Mouse (Mus musculus) limb, embryonic 11.5 days (tissue): ENCODE results near the gene 4933428G20Rik. TPM values are rescaled to one million over a fixed set of nuclear protein-coding genes. Genes with fewer than 3 reads are reported as not detected.

ENCODE experiments used
- ATAC-seq: fragments of 200-750 bp; cut with Nextera tagmentation; 2 replicates; pipeline ENCODE4 v1.8.0; 2017; ENCODE audit warnings: low read depth; ENCODE audit not compliant: insufficient number of reproducible peaks, low FRiP score, low TSS enrichment
- DNase-seq: peaks from one replicate; pipeline ENCODE4 v3.0.0-alpha.2; 2015; ENCODE audit warnings: low spot score
- H3K27ac ChIP-seq: fragments of 300-500 bp; sonication (generic); replicated peaks from 2 replicates; pipeline ENCODE4 v1.5.1; 2014; ENCODE audit warnings: low read depth, mild to moderate bottlenecking, low read length
- H3K27me3 ChIP-seq: fragments of 300-500 bp; sonication (generic); 2 replicates; pipeline ENCODE4 v1.6.1; 2014; ENCODE audit warnings: mild to moderate bottlenecking, low read length, mixed read lengths; ENCODE audit not compliant: control insufficient read depth, insufficient read depth
- H3K36me3 ChIP-seq: fragments of 300-500 bp; sonication (generic); 2 replicates; pipeline ENCODE4 v1.6.1; 2014; ENCODE audit warnings: mild to moderate bottlenecking, low read length, moderate library complexity, mixed read lengths; ENCODE audit not compliant: control insufficient read depth, insufficient read depth
- H3K4me1 ChIP-seq: fragments of 300-500 bp; sonication (generic); 2 replicates; pipeline ENCODE4 v1.6.1; 2014; ENCODE audit warnings: low read length, mixed read lengths; ENCODE audit not compliant: control insufficient read depth, insufficient read depth
- H3K4me2 ChIP-seq: fragments of 300-500 bp; sonication (generic); 2 replicates; pipeline ENCODE4 v1.6.1; 2014; ENCODE audit warnings: low read depth, mild to moderate bottlenecking, moderate library complexity; ENCODE audit not compliant: severe bottlenecking
- H3K4me3 ChIP-seq: fragments of 300-500 bp; sonication (generic); 2 replicates; pipeline ENCODE4 v1.5.1; 2014; ENCODE audit warnings: low read depth, low read length
- H3K9ac ChIP-seq: fragments of 300-500 bp; sonication (generic); 2 replicates; pipeline ENCODE4 v1.6.1; 2014; ENCODE audit warnings: mild to moderate bottlenecking, low read length
- H3K9me3 ChIP-seq: fragments of 300-500 bp; sonication (generic); 2 replicates; pipeline ENCODE4 v1.6.1; 2016; ENCODE audit warnings: low read length; ENCODE audit not compliant: control insufficient read depth
- WGBS: fragments of 180-500 bp; shearing (Covaris S2); extraction: QIAGEN DNeasy Blood & Tissue Kit; methylation state at CpG from one replicate; pipeline ENCODE4 v1.1.7; 2014; 5-methylcytosine and 5-hydroxymethylcytosine counted together
- polyA plus RNA-seq: library from polyadenylated mRNA; unstranded; fragments of >200 nt; fragmentation: Nextera tagmentation; extraction: Ambion mirVana; gene quantifications from 2 replicates; pipeline ENCODE4 v1.2.1, GENCODE M21; 2014

4933428G20Rik gene
- polyA plus RNA-seq, 1 experiment from 2014 or later: not detected

DNA sequence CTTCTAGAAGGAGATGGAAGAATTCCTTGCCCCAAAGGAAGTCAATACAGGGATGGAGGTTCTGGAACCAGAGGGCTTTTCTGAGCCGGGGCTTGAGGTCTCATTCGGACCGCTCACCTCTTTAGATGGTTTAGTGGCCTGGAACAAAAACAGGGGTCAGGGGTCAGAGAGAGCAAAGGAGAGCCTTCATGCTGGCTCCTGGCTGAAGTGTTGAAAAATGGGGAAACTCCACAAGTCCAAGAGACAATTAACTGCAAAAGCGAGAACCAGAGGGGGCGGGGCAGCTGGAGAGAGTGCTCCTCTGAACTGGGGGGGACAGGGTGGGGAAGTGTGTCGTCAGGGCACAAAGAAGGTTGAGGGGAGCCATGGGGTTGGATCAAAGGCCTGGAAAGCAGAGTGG is 12.4 kb upstream of the 4933428G20Rik start:
- H3K36me3 ChIP-seq: no peaks in the 10 kb centered on the region
- 71% methylated on average over 6 of the region's 6 CpGs for WGBS
- H3K4me1 ChIP-seq: 0 out of 2 replicates have a peak, but pooled peaks cover 6% of the 10 kb centered on the region
- H3K4me2 ChIP-seq: no peak overlapping the region
- H3K27ac ChIP-seq: no peak overlapping the region
- no peak for DNase-seq
- no peak for ATAC-seq
- no peaks in the 10 kb centered on the region for H3K27me3 ChIP-seq
- H3K9me3 ChIP-seq: no peaks in the 10 kb centered on the region
- H3K9ac ChIP-seq: no peak overlapping the region
- no peak overlapping the region for H3K4me3 ChIP-seq

DNA sequence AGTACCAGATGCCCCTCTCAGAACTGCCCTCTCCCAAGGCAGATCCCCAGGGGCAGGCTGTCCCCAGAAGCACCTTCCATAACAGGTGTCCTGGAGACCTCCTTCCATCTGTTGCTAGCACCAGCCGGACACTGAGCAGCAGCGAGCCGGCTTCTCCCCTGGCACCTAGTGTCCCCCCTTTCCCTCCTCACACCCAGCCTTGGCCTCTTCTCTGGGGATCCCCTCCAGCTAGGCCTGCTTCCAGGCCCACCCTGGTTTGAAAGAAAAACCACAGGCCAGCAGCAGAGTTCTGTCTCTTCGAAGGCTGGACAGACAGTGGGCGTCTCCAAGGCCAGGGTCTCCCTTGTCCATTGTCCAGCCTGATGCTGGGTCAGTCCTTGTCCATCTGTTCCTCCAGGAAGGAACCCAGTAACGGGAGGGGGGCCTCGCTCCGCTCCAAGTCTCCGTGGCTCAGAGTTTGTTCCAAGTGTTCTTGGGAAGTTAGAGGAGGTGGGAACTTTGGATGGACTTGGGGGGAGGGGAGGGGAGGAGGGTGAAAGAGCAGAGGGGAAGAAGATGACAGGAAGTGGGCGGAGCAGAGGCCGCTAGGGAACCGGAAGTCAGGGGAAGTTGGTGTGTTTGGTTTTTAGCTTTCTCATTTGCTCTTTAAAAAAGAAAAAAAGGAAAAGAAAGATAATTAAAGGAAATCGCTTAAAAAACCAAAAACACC is 11.7 kb upstream of the 4933428G20Rik start:
- Histone ChIP-seq H3K27ac (no peak overlapping the region), H3K36me3 (no peaks in the 10 kb centered on the region), H3K4me3 (no peak overlapping the region), H3K9me3 (no peaks in the 10 kb centered on the region), H3K9ac (no peak overlapping the region), H3K4me1 (0 out of 2 replicates have a peak, but pooled peaks cover 6% of the 10 kb centered on the region), H3K27me3 (no peaks in the 10 kb centered on the region), H3K4me2 (no peak overlapping the region)
- ATAC-seq (no peak), DNase-seq (no peak)
- 60% methylated on average over 13 of the region's 13 CpGs for WGBS

DNA sequence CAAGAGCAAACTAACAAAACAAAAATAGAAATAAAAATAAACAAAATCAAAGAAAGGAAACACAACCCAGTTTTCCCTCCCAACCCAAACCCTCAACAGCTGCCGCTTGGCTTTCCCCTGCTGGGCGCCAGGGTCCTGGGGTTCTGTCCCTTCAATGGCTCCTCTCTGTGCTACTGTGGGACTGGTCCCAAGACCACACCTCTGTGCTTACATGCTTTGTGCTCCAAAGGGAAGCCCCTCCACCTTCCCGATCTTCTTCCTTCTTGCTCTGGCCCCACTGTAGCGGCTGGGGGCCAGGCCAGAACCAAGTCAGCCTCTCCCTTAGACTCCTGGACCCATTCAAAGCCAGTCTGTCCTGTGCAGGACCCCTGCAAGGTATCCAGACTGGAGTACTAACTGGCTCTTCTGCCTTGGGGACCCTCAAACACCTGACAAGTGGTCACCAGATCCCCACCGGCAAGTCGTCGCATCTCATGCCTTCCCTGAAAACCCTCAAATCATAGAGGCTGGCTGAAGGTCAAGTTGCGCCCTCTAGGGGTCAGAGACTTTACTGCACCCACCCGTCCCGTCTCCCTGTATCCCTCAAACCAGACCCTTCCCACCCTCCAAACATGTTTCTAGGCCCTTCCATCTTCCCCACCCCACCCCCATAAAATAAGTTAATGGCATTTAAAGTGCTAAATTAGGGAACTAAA is 11.0 kb upstream of the 4933428G20Rik start:
- Histone ChIP-seq H3K4me3 (no peak overlapping the region), H3K36me3 (no peaks in the 10 kb centered on the region), H3K4me1 (0 out of 2 replicates have a peak, but pooled peaks cover 6% of the 10 kb centered on the region), H3K4me2 (0 out of 2 replicates have a peak overlapping the region, but pooled peaks have one; percentile 4), H3K9ac (no peak overlapping the region), H3K9me3 (no peaks in the 10 kb centered on the region), H3K27ac (no peak overlapping the region), H3K27me3 (no peaks in the 10 kb centered on the region)
- peak; percentile 80 for DNase-seq
- ATAC-seq: no peak
- WGBS: 32% methylated on average over 10 of the region's 10 CpGs

DNA sequence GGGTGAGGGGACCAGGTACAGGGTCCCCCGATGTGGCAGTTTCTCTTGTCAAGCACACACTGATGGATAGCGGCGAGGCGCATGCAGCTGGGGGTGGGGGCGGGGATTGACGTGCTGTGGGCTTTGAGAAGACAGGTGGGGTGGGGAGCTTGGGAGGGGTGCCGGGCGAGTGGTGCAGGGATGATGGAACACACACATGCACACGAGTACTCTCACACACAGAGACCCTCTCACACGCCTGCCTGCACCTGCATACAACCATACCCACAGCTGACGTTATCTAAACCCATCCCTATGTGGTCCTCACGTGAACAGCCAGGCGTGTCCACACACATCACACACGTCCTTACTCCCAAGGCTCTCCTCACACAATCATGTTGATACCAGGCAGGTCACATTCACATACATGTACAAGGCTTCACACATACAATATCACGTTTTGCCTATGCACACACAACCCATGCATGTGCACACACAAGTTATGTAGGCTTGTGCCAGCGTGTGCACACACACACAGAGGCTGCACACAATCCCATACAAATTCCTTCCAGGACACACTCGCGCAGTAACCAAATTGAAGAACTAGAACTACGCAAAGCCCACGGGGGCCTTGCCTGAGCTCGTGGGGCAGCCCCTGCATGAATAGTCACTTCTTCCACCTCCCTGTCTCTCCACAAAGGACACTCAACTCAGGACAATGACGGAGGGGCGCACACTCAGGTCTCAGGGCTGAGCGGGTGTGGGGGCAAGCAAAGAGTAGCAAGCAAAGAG is 9.8 kb upstream of the 4933428G20Rik start:
- Histone ChIP-seq H3K9me3 (no peaks in the 10 kb centered on the region), H3K4me3 (no peak overlapping the region), H3K36me3 (no peaks in the 10 kb centered on the region), H3K27ac (no peak overlapping the region), H3K4me2 (no peak overlapping the region), H3K27me3 (no peaks in the 10 kb centered on the region), H3K4me1 (0 out of 2 replicates have a peak, but pooled peaks cover 6% of the 10 kb centered on the region), H3K9ac (no peak overlapping the region)
- ATAC-seq (no peak), DNase-seq (no peak)
- WGBS: 67% methylated on average over 24 of the region's 24 CpGs

DNA sequence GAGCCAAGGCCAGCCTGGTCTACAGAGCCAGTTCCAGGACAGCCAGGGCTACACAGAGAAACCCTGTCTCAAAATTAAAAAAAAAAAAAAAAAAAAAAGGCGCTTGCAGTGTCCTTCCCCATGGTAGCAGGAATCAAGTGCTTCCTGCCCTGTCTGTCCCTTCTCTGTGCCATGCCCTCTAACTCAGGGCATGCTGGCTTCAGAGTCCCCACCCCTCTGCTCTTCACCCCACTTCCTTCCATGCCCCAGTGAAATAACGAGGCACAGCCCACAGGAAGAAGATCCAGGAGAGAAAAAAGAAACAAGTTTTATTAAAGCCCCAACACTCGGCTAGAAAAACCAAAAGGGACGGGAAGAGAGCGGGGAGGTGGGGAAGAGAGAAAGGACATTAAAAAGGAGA is 8.9 kb upstream of the 4933428G20Rik start:
- 52% methylated on average over 5 of the region's 5 CpGs for WGBS
- Histone ChIP-seq H3K36me3 (no peaks in the 10 kb centered on the region), H3K4me2 (no peak overlapping the region), H3K4me3 (no peak overlapping the region), H3K27ac (no peak overlapping the region), H3K27me3 (no peaks in the 10 kb centered on the region), H3K9ac (no peak overlapping the region), H3K4me1 (0 out of 2 replicates have a peak, but pooled peaks cover 6% of the 10 kb centered on the region), H3K9me3 (no peaks in the 10 kb centered on the region)
- ATAC-seq: no peak
- DNase-seq: no peak

DNA sequence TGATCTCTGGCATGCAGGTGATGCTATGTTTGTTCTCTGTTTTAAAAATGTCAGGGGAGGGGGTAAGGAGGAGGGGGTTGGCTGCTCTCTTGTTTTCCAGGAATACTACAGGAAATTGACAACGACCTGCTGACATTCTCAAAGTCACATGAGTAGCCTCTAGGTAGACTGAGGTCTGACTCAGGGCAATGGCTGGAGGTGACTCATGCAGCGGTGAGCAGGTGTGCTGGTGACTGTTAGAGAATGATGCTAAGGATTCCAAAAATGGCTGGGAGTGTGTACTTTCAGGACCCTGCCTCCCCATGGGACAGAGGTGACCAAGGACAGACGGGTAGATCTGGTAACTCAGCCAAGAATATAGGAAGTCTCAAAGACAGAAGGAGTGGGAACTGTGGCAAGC is 8.1 kb upstream of the 4933428G20Rik start:
- Histone ChIP-seq H3K9me3 (no peaks in the 10 kb centered on the region), H3K4me1 (0 out of 2 replicates have a peak, but pooled peaks cover 6% of the 10 kb centered on the region), H3K27ac (no peak overlapping the region), H3K36me3 (no peaks in the 10 kb centered on the region), H3K4me3 (no peak overlapping the region), H3K4me2 (no peak overlapping the region), H3K9ac (no peak overlapping the region), H3K27me3 (no peaks in the 10 kb centered on the region)
- 70% methylated on average over 3 of the region's 3 CpGs for WGBS
- DNase-seq (no peak), ATAC-seq (no peak)

DNA sequence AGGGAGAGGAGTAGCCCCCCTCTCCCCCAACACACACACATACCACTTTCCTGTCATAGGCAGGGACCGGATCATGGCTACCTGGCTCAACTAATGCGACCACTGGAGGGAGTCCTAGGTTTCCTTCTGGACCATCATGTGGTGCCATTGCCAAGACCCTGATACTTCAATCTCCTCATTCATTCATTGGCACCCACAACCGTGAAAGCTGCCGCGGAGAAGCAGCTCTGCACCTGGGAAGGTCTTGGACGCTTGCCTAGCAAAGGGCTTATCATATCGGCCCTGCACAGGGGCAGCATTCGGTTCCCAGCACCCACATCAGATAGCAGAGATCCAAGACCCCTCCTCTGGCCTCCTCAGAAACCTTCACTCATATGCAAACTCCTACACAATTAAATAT is 6.2 kb upstream of the 4933428G20Rik start:
- 60% methylated on average over 8 of the region's 8 CpGs for whole genome bisulfite sequencing
- Histone ChIP-seq H3K4me1 (0 out of 2 replicates have a peak, but pooled peaks cover 9% of the 10 kb centered on the region), H3K27me3 (peaks cover 14% of the 10 kb centered on the region), H3K4me3 (no peak overlapping the region), H3K9ac (no peak overlapping the region), H3K9me3 (no peaks in the 10 kb centered on the region), H3K36me3 (no peaks in the 10 kb centered on the region; the same call in 1 of the 2 replicates), H3K4me2 (no peak overlapping the region), H3K27ac (no peak overlapping the region)
- DNase-seq (no peak), ATAC-seq (no peak)

DNA sequence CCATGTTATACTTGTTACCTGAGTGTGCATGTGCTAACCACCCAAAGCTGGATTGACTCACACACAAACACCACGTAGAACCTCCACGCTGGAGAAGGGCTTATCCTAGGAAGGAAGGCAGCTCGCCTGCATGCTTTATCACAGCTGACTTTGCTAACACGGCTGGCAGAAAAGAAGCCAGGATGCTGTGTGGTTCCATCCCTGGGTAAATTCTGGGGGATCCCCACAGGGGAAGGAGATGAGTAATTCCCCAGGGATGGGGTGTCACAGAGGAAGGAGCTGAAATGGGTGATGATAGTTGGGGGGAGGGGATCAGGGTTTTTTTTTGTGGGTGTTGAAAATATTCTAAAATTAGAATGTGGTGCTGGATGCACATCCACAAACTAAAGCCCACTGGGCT is 5.6 kb upstream of the 4933428G20Rik start:
- no peak for ATAC-seq
- H3K36me3 ChIP-seq: no peaks in the 10 kb centered on the region; the same call in 1 of the 2 replicates
- 84% methylated on average over 4 of the region's 4 CpGs for WGBS
- H3K27ac ChIP-seq: no peak overlapping the region
- no peak overlapping the region for H3K4me2 ChIP-seq
- peaks cover 19% of the 10 kb centered on the region for H3K27me3 ChIP-seq
- no peak for DNase-seq
- H3K4me1 ChIP-seq: peaks cover 13% of the 10 kb centered on the region
- no peak overlapping the region for H3K4me3 ChIP-seq
- H3K9ac ChIP-seq: no peak overlapping the region
- no peaks in the 10 kb centered on the region for H3K9me3 ChIP-seq
